Mouse (Mus musculus) c-Kit-negative CD71-positive TER-119-positive erythroid progenitor cells, embryonic 14.5 days (primary cell): ENCODE data around the gene Hipk3.

Experiments used
- DNase-seq: peaks from one replicate; pipeline ENCODE4 v3.0.0-alpha.2; 2013; ENCODE audit warnings: low read depth, low spot score

Gene Hipk3

DNA sequence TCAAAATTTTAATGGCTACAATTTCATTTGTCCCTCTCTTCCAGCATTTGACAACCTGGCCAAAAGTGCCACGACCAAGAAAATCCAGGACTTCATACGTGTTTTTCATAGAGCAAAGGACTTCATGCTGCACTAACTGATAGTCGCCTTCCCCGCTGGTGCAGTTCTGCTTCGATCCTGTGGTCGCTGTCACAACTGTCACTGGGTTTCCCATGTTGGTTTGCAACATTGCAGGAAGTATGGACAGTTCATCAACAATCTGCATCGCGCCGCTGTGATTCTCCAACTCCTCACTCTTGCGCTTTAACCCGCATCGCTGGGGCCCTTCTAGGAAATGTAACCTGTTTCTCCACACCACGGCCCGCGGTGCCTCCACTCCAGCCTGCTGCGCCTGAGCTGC, 23.1 kb downstream of the Hipk3 start:
- no peak for DNase-seq

- no peak for DNase-seq
These were observed 23.7 kb downstream of the Hipk3 start for GRCm38 (mm10) chr2:104470536-104470935.

GRCm38 (mm10) chr2:104468419-104468818, 25.8 kb downstream of the Hipk3 start:
- DNase-seq = no peak

DNA sequence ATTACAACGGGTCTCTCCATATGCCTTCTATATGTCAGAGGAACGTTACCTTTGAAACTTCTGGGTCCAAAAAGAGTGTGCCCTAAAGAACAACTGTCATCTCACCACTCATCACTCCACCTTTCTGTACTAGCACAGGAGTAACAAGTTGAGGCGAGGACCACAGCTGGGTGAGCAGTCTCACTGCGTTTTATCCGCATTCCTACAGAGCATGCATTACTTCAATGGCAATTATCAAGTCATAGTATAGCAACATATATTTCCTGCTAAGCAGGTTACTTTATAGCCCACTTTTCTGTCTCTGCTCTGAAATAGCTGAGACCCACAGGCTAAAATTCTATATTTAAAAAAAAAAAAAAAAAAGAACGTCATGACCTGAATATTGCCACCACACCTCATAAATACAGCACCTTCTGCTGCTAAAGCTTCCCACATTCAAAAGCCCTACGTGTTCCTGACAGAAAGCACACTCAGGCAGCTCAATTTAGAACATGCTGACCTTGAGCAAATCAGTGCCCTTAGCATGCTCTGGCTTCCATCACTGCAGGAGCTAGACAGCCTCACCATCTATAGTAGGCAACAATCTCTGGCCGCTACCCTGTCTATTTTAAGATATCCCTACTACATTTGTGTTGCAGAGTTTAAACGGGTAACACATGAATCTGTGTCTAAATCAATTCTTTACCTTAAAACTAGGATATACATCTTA, 27.2 kb downstream of the Hipk3 start:
- DNase-seq = no peak

DNA sequence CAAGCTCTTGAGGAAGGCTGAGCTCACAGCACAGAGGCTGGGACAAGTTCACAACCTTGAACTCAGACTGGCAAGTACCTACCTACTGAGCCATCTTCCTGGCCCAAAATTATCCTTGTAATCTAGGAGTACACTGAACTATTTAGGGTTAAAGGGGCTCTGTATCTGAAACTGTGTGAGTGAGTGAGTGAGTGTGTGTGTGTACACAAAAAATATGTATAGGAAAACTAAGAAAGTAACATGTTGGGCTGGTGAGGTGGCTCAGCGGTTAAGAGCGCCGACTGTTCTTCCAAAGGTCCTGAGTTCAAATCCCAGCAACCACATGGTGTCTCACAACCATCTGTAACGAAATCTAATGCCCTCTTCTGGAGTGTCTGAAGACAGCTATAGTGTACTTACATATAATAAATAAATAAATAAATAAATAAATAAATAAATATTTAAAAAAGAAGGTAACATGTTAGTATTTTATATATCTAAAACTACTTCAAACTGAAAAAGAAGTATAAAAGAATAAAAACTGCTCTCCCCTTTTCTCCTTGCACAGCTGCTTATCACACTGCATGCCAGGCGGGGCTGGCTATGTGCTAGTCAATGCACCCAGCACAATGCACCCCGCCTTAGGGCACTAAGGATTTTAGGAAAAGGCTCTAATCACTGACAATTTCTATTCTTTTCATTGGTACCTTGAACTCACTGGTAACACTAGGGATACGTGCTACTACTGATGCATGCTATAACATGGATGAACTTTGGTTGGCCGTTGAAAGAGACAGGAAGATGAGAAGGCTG, 28.4 kb downstream of the Hipk3 start:
- no peak for DNase-seq

- no peak for DNase-seq
These were observed 34.2 kb downstream of the Hipk3 start for GRCm38 (mm10) chr2:104460021-104460420.

DNA sequence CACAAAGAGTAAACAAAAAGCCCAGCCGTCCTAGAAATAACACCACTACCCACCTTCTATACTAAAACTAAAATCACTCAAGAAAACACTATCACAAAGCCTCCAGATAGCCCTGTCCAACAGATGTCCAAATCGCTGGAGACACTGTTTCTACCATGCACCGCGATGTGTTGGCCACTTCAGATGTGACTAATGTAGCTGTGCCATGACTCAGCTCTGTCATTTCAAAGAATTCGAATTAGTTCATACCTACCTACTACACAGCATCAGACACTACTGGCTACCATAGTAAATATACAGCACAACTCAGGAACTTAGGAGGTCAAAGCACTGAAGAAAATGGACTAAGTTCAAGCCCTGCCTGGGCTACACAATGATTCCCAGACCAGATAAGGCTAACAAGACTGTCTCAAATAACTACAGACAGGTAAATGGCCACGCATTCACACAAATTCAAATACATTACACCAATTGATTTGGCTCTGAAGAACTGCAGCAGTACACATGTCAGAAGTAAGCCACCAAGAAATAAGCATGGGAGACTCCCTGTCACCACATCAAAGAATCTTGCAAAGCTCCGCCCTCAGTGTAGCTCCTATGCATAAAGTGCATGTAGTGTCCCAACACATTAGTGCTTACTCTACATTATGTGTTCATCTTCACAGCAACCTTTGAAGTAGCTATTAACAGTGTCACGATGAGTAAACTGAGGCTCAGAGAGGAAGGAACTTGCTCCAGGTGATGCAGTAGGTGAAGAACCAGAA, 35.5 kb downstream of the Hipk3 start:
- DNase-seq = no peak

DNA sequence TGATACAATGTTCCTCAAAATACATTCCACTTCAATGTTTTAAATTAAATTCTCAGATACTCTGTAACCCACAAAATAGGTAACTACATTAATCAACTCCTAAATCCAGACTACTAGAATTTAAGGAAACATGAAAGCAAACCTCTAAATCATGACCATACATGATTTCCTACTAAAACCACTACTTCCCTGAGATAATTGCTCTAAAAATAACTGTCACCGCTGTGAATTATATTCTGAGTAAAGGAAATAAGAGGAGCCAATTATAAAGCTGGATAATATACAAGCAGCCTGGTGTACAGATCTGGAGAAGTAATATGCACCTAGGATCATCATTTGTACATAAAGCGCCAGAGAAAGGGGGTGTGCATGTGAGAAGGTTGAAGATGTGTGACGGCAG, 37.1 kb downstream of the Hipk3 start:
- DNase-seq = no peak

DNA sequence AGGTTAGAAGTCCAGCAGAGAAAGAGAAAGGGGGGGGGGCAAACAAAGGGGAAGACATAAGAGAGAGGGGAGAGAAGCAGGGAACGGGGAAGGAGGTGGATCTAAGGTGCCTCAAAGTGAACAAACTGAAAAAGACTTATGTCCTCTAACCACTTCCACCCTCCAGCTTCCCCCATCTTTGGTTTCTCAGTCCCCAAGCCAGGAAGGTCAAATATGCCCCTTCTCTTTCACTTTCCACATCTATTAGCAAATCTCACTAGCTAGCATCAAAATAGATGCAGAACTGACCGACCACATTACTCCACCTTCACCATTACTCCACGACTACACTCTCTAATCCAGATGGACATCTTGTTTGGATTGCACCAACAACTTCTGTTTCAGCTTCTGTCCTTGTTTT, 43.6 kb downstream of the Hipk3 start:
- DNase-seq = no peak

GRCm38 (mm10) chr2:104449191-104449590, 45.1 kb downstream of the Hipk3 start:
- DNase-seq = no peak

DNA sequence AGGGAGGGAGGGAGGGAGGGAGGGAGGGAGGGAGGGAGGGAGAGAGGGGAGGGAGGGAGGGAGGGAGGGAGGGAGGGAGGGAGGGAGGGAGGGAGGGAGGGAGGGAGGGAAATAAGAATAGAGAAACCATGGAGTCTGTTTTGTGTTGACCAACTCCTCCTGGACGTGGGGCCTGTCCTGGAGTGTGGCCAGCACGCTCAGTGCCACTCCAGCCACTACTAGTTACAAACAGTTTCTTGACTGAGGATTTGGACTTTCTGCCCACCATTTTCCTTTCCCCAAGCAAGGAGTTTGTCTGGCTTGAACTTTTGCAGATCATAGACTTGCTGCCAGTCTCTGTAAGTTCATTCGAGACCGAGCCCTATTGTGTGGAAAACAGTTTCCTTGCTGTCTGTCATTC, 46.0 kb downstream of the Hipk3 start:
- no peak for DNase-seq

GRCm38 (mm10) chr2:104446016-104446415, 48.2 kb downstream of the Hipk3 start:
- no peak for DNase-seq

- DNase-seq = peak; percentile 20
These were observed 49.5 kb downstream of the Hipk3 start for GRCm38 (mm10) chr2:104444776-104445175.

- DNase-seq = no peak
These were observed 51.9 kb downstream of the Hipk3 start for GRCm38 (mm10) chr2:104442341-104442740.

GRCm38 (mm10) chr2:104436226-104436625, 58.0 kb downstream of the Hipk3 start:
- no peak for DNase-seq

DNA sequence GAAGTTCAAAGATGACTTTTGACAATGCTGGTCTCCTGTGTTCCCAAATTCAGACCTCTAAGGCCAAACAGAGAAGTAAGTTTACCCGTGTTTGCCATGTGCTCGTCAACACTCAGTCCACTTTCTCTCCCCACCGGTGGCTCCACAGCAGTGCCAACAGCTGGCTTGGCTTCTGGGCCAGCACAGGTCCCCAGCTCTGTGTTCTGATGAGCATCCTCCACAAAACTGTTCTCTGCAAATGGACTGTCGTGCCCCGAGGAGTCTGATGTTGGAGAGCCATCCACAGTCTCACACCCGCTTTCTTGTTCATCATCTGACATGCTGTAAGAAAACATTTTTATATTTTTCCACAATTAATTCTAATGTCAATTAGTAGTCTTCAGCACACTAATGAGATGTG, 63.2 kb downstream of the Hipk3 start:
- DNase-seq = no peak

DNA sequence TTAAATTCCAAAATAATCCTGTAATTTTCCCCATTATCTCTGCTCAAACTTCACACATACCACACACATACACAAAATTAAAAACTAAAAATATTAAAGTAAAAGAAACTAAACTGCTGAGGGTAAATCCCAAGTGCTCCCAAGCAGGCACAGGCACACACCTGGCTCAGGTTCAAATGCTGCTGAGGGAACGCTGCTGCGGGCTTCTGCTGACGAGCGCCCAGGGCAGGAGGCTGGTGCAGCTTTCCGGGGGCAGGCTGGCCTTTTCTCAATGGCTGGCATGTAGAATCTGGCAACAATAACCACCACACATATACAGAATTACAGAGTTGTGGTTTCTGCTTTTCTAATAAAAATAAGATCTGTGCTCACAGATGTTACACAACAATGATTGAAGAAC, 63.7 kb downstream of the Hipk3 start:
- no peak for DNase-seq

DNA sequence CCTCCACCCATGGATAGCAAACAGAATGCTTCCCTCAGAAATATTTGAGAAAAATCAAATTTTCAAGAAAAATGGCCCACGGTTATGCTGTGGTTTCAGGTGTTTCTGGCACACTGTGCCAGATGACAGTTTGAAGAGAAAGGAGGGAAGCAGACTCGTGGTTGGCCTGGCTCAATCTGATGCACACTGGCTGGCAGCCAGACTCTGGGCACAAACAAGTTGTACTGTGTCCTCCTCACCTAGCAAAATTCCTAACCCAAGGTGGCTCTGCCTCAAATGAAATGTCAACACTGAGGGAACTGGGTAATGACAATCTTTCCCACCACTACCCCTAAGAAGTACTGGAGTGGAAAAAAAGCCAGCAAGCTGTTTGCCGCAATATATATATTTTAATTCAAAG, 68.1 kb downstream of the Hipk3 start:
- no peak for DNase-seq

DNA sequence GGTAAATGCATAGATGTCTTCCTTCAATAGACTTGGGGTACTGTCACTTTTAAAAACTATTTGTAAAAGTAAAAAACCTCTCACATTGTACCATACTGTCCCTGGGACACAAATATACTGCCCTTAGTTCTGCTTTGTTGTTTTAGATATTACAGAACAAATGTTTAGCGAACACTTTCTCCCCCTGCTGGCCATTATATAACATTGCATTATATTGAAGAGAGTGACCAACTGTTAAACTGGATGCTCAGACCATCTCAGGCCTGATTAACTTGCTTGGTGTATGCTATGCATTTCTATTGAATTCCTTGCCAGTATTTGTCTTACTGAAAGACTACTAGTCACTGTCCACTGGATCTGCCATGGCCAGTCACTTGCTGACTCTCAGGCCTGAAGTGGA, 72.0 kb downstream of the Hipk3 start:
- DNase-seq = peak; percentile 12

DNA sequence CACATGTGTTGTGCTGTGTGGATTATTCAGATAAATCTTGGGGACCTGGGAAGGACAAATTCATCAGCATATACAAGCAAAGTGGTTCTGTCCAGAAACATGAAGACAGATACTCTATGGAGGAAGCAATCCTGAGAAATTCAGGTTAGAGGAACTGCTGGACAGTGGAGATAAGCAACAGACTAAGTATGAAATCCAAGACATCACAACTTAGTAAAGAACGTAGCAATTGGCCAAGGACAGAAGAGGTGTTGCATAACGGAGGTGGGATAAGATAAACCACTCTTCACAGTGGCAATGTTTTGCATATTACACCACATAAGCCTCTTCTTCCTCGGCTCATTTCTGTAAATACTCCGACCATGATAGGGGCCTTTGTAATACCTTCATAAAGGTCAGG, 73.4 kb downstream of the Hipk3 start:
- no peak for DNase-seq

- no peak for DNase-seq
These were observed 74.2 kb downstream of the Hipk3 start for GRCm38 (mm10) chr2:104419999-104420398.

DNA sequence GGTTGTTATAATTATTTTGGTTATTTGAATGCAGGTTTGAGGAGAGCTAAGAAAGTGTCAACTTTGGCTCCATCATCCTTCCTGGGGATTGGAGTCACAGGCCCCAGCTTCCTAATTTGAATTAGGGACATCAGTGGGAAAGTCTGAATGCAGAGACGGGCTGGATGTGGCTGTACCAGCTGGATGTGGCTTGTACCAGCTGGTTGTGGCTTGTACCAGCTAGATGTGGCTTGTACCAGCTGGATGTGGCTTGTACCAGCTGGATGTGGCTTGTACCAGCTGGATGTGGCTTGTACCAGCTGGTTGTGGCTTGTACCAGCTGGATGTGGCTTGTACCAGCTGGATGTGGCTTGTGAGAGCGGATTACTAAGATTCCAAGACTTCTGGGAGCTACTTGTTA, 74.8 kb downstream of the Hipk3 start:
- DNase-seq = no peak

DNA sequence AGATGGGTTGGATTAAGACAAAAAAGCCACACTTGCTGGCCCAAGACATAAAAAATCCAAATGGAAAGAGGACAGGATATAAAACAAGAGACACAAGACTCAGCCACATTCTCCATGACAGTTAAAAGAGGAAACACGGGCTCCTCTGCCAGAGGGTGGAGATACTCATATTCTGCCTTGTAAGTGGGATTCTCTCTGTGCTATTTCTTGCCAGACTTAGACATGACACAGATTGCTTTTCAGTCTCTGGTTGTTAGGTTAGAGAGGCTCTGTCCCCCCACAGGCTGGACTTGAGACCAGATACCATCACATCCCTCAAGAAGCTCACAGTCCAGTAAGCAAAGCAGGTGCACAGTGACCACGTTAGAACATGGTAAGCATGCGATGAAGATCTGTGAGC, 81.2 kb downstream of the Hipk3 start:
- DNase-seq = no peak
